Mouse (Mus musculus) adrenal gland, postnatal 14 days (tissue): ENCODE results near the gene Lrriq3. TPM values are rescaled to one million over a fixed set of nuclear protein-coding genes. Genes with fewer than 3 reads are reported as not detected.

Source experiments
- total RNA-seq: library from RNA; stranded (reverse); gene quantifications from 2 replicates; pipeline ENCODE4 v1.2.3, GENCODE M21; 2021

The Lrriq3 gene
- total RNA-seq, 1 experiment from 2014 or later: 0.74 TPM

Other genes starting within 250 kb of the Lrriq3 start
- not detected in 2 replicates for gene Tnni3k, start 38.0 kb upstream of the Lrriq3 start, total RNA-seq
- gene Fpgt, start within 50 bp of the Lrriq3 start, total RNA-seq: 20.3 and 21.2 TPM in 2 replicates